Mouse (Mus musculus) layer of hippocampus, postnatal 14 days (tissue): ENCODE data around the gene Fam166b. TPM values are rescaled to one million over a fixed set of nuclear protein-coding genes. Genes with fewer than 3 reads are reported as not detected.

Experiments used
- DNase-seq, 2 experiments: peaks; one replicate each; pipeline ENCODE4 v3.0.0; 2021 to 2022; ENCODE audit warnings: low spot score in 2 of 2, mixed read lengths in 1 of 2
- long read RNA-seq, 2 experiments: library from polyadenylated mRNA; stranded (forward); transcript quantifications; one replicate each; pipeline ENCODE4 v2.0.0; 2021
- total RNA-seq, 2 experiments: library from RNA; stranded (reverse); gene quantifications; 2 replicates each; pipeline ENCODE4 v1.2.3; 2021

Gene Fam166b
- 1 to 10 TPM in 1 of 2 experiments, under 1 TPM in 1; 0.76 to 2.4 TPM for total RNA-seq
- long read RNA-seq, experiment 1, result 0 reads
- long read RNA-seq, experiment 2, result 0 reads

DNA sequence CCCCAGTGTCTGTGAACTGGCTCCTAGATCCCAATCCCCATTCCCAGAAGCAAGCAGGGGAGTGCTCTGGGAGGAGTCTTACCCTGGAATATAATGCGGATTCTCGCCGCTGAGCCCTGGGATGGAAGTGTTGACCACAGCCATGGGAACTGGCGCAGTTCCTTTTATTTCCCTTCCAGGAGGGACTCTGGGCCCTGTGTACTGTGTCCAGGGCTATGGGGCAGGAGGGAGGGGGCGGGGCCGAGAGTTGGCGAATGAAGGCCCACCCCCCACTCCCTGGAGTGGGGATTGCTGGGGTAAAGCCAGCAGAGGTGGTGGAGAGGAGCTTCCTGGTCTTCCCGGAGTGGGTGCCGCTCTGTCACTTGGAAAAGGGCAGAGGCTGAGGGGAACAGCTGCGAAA lies at the start of gene Fam166b:
Gene Fam166b, minus strand, starts transcription at position 189 of the 400 bp plus-strand sequence.
- no peak for DNase-seq

DNA sequence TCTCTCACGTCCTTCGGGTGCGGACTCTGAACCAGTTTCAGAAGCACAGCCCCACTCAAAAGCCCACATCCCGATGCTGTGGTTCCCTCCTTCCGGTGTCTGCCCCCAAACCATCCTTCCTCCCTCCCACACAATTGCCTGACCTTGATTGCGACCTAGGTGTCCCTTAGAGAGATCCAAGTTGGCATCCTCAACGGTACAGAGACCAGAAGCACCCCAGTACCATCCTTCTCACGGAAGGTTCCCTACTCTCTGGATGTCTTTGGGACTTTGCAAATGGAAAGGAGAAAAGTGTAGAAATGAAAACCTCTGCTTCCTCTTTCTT lies 49.6 kb upstream of the Fam166b start:
- DNase-seq, result no peak

DNA sequence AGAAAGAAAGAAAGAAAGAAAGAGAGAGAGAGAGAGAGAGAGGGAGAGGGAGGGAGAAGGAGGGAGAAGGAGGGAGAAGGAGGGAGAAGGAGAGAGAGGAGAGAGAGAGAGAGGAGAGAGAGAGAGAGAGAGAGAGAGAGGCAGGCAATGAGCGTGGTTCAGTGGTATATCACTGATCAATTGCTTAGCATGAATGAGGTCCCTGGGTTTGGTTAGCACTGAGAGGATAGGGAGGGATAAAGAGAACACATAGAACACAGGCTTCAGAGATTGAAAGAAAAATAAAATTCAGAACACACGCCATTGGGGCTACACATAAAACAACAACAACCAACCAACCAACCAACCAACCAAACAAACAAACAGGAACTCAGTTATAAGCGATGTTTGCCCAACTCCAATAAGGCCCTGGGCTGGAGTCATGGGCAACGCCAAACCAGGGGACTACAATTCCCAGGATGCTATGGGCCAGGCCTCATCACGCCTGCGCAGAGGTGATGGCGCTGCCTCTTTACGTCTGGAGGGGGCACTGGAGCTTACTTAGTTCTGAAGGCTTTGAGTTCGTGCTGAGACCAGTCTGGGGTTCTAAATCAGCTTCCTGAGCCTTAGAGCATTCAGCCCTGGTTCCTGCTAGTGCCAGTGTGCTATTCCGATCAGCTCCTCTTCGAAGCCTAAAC lies 49.1 kb upstream of the Fam166b start:
- DNase-seq, result peak; percentile 71 to 89

DNA sequence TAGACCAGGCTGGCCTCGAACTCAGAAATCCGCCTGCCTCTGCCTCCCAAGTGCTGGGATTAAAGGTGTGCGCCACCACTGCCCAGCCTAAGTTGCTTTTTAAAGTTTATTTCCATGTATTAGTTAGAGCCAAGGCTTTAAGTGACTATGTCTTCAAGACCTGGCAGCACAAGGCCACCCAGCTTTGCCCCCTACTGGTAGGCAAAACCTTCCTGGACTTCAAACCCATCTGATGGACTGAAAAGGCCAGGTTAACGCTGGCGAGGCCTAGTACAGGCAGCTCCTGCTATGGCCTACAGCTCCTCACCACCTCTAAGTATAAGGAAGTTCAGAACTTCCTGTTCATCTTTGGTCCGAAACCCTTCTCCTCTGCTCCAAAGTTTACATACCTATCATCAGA lies 47.7 kb upstream of the Fam166b start:
- no peak for DNase-seq

DNA sequence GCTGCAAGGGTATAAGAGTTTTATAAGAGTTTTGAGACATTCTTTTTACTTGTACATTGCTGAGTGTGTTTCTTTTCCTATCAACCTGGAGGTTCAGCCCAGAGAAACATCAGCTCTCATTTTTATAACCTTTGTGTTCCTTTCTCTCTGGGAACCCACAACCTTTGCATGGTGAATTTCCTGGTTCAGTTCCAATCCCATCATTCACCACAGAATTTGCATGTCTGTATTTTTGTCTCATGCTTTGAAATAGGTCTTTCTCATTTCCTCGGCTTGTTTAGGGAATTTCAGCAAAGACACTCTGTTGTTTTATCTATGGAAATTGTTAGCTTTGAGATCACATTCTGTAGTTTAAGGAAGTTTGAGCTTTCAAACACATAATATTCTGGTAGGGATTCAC lies 44.7 kb upstream of the Fam166b start:
- DNase-seq, result no peak

DNA sequence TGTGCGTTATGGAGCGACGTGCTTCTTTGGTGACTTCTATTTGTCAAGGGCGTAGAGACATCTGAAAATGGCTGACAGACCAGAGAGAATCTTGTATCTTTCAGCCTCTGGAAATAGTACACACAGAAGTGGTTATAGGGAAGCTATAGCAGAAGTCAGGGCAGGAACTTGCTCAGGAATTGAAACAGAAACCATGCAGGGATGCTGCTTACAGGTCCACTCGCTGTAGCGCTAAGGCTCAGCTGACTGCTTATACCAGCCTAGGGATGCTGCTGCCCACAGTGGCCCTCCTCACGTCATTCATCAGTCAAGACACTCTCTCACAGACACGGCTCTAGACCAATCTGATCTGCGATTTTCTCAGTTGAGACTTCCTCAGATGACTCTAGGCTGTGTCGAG lies 41.4 kb upstream of the Fam166b start:
- DNase-seq, result no peak

DNA sequence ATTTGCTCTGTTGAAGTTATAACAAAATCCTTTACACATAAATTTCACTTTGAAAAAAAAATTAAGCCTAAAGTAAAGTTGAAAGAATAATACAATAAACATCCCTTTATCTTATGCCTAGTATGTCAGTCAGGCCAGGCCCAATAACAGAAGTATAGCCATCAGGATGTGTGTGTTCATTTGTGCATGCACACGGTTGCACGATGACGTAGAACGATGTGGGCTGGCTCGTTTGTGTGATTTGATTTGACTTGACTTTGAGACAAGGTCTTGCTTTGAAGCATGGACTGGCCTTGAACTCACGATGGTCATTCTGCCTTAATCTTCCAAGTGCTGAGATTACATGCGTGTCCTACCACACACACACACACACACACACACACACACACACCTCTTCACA lies 37.9 kb upstream of the Fam166b start:
- no peak for DNase-seq

DNA sequence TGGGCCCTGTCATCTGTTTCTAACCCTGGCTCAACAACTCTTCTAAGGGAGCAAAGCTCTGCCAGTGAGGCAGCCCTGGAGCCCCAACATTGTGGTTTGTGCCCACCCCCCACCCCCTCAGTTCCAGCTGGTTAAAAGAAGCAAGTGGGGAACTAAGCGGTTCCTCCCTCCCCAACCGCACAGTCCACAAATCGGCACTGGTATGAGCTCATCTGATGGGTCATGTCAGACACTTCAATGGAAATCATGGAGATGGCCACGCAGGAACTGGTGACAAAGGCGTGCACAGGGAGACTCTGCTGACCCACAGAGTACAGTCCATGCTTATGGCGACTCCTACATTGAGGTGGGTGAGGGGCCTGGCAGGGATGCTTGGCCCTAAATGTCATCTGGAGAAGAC lies 37.0 kb upstream of the Fam166b start:
- DNase-seq, result no peak

DNA sequence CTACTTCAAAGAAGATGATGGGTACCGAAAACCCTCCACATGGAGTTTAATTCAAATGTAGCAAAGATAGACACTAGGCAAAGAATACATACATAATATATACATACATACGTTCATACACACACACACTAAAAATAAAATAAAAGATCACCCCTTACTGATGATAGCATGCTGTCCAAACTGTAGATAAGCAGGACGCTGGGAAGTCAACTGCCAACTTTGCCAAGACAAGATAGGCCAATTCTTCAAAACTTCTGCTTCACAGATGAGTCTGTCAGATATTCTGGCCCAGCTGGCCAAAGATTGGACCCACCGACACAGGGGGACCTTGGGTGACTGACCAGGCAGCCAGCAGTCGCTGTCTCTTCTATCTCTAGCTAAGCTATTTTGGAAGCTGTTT lies 34.2 kb upstream of the Fam166b start:
- no peak for DNase-seq

DNA sequence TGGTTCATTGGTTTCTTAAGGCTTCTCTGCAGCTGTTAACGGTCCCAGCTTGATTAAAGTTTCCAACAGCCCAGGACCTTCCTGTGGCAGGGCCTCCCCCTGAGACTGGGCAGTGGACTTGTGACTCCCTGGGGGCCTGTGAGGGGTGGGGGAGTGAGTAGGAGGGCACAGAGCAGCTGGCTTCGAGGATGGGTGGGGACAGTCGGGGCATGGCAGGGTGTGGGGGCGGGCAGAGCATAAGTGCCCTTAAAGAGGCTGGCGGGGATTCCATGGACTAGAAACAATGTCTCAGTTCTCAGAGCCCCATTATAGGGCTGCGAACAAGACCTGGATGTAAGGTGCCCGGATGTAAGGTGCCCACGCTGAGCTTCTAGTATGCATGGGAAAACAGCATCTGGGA lies 28.2 kb upstream of the Fam166b start:
- DNase-seq, result no peak

DNA sequence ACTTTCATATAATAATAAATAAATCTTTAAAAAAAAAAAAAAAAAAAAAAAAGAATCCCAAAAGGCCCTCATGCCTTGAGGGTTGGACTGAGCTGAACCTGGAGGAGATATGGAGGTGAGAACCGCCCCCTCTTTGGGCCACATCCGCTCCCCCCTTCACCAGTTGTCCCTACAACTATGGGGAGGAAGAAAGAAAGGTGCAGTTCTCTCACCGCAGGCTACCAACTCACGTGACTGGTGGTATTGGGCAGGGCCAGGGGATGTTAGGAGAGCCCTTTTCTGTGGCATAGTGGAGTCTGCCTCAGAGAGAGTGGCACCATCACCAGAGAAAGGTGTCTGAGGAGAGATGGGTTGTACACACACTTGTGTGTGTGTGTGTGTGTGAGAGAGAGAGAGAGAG lies 27.5 kb upstream of the Fam166b start:
- no peak for DNase-seq

DNA sequence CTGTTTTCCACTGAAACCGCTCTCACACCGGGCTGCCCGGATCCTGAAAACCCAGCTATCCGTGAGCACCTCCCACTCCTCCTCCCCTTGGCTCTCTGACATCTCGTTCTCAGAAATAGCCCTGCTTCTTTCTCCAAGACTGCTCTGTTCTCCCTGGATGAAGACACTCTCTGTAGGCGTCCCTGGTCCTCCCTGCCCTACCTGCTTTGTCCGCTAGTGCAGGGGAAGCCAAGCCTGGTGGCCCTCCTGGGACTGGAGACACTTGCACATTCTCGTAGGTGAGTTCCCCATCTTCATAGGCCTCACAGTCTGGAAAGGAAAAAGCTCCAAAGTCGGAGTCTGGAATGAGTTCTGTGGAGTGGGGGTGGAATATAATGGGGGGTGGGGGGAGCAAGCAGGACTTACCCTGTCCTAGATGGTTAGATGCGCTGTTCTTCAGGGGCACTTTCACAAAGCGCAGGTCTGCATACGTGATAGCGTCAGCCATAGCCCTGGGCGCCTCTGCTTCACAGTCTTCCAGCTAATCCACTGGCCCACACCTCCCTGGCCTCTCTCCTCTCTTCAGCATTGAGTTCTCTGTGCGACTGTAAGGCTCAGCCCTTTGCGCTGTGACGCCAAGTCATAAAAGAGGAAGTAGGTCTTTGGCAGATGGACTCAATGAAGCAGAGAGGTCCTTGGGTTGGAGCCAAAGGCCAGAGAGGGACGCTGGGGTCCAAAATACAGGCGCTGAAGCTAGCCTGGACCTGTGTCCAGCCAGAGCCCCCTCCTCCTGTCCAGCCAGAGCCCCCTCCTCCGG lies 25.3 kb upstream of the Fam166b start, which contains the start of gene Cd72:
Gene Cd72, minus strand, starts transcription at position 588 of the 796 bp plus-strand sequence.
- DNase-seq, result no peak

DNA sequence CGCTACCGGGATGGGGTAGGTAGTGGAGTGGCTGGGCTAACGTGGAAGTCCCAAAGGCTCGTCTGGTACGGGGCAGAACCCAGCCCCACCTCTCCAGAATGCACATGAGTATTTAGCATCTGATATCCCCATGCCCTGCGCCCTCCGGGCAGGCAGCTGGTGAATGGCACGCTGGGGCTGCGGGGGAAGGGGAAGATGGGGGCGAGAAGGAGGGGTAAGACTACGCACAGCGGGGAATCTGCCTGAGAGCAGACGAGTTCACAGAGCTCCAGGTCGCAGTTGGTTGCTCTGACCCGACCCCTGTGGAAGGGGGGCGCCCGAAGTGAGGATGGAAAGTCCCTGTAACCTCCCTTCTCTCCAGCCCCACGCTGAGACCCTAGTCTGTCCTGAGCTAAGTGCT lies 24.5 kb upstream of the Fam166b start:
- DNase-seq, result no peak

DNA sequence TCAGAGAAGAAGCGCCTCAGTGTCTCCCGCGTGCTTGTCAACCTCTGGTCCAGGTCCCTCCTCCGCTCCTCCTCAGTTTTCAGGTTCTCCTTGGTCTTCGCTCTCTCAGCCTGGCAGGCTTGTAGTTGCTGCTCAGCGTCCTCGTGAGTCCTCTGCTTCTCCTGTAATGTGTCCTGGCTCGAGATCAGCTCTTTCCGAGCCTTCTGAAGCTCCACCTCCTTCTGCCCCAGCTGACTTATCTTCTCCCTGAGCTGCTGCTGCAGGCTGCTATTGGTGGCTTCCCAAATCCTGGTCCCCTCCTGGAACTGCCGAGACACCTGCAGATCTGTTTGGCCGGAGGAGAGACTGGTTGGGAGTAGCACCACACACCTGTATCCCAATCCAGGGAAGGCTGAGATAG lies 23.4 kb upstream of the Fam166b start:
- no peak for DNase-seq

DNA sequence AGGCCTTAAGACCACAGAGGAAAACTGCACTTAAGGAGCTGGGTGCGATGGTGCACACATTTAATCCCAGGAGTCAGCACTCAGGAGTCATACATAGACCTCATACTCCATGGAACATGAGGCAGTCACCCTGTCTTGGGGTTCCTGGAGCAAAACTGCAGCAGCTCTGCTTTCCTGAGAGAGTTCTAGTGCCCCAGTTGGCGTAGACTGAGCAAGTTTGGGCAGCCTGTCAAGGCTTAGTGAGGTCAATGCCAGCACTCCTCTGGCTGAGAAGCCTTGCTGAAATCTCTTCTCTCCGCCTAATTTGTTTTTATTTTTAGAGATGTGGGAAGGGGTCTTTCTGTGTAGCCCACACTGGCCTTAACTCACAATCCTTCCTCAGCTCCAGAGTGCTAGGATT lies 19.6 kb upstream of the Fam166b start:
- no peak for DNase-seq

DNA sequence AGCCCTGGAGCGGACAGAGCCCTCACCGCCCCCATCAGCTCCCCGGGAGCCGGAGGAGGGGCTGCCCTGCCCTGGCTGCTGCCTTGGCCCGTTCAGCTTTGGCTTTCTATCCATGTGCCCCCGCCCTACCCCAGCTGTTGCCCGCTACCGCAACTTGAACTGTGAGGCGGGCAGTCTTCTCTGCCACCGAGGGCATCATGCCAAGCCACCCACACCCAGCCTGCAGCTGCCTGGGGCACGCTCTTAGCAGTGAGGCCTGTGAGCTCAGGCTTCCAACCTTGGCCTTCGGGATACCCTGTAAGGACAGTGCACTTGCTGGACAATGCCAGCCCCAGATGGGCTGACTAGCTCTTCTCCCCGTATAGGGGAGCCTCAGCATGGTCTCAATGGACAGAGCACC lies 18.3 kb upstream of the Fam166b start:
- no peak for DNase-seq

DNA sequence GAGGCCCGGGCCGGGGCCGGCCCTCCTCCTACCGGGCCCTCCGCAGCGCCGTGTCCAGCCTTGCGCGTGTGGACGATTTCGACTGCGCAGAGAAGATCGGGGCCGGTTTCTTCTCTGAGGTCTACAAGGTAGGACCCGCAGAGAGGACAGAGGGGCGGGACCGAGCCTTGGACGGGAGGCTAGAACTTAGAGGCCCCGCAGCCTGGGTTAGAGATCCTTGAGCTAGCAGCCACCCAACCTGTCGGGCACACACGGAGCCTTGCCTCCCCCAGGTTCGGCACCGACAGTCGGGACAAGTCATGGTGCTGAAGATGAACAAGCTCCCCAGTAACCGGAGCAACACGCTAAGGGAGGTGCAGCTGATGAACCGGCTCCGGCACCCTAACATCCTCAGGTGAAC lies 14.6 kb upstream of the Fam166b start:
- DNase-seq, result no peak

DNA sequence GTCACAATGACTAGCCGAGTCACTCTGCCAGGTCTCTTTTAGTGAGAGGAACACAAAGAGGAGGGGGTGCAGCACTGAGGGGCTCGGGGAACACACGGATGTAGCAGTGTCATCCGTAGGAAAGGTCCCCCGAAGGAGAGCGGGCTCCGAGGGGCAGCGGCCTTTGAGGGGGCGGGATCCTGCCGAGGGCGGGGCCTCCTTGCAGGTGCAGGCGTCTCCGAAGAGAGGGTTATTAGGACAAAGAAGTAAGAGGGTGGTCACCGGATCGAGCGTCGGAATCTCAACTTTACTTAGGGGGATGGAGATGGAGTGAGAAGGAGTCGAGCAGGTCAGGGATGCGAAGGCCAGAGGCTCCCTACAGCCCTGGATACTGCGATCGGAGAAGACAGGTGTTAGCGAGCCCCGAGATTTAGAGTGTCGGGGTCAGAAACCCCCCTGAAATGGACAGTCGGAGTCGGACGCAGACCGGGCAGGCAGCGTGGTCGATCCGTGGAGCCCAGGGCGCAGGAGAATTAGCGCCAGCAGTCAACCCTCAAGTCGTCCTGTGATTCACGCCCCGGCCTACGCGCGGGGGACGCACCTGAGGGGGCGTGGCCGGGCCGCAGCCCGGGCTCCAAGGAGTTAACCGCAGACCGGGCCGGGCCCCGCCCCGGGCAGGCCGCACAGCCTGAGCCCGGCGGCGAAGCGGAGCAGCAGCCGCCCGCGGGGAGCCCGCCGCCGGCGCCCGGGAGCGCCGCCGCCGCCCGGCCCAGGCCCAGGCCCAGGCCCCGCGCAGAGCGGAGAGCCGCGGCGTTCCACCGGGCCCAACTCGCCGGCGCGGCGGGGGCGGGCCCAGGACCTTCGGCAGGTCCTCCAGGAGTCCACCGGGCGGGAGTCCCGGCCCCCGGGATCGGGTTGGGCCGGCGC lies 13.8 kb upstream of the Fam166b start:
- DNase-seq, result peak; percentile 56 to 57

DNA sequence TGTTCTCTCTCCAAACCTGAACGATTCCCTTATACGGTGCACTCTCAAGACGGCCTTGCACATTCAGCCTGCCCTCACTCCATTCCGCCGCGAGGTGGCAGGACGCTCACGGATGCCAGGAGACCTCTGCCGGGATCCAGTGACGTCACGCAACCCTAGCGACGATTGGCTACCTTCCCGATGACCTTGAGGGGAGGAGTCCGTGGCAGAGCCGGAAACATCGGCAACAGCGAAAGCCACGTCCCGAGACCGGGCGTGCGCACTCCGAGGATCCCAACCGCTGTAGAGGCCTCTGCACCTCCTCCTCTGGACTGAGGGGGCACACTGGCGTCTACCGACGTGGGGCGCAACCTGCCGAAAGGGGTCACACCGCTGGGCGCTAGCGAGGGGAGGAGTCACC lies 13.1 kb upstream of the Fam166b start:
- peak; percentile 99 for DNase-seq

DNA sequence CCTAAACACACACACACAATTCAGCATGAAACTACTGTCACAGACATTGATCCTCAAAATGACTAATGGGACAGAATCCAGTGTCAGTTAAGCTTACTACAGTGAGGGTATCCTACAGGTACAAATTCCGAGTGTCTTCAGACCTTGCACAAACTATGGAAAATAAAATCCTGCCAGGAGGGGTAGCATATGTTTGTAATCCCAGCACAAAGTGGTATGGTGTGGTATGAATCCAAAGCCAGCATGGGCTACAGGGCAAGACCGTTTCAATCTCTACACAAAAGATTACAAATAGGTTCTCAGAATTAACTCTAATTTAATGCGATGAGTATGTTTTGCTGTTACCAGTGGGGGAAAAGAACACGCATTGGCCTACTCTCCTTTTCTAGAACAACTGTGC lies 12.7 kb upstream of the Fam166b start, which contains the start of gene Tesk1:
Gene Tesk1, plus strand, starts transcription at position 301 of the 400 bp plus-strand sequence.
- DNase-seq, result no peak

DNA sequence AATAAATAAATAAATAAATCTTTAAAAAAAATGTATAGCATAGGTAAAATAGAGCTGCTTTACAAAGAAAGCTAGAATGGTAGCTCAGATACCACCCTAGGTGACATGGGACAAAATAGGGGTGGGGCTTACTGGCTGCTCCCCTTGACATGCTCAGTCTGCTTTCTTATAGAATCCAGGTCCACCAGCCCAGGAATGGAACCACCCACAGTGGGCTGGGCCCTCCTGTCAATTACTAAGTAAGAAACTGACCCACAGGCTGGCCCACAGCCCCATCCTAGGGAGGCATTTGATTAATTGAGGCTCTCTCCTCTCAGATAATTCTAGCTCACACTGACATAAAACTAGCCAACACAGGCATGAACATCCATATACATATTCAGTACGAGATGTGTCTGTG lies 3.9 kb upstream of the Fam166b start:
- DNase-seq, result no peak

DNA sequence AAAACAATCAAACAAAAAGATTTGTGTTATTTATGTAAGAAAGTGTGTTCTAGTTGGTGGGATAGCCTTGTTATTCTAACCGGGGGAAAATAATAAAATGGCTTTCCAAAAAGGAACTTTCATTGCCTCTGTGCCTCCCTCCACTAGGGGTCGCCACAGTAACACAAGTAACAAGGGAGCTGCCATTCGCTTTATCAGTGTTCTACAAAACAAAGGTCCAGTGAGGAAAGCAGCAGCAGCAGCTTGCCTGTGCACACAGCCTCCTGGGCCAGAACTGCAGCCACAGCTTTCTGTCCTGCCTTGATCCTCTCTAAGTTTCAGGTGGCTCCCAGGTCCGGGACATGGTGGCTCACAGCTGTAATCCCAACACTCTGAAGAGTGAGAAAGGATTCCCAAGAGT lies 2.8 kb upstream of the Fam166b start:
- DNase-seq, result peak; percentile 71 to 90
